Mouse (Mus musculus): ENCODE measurements at regions not wholly inside any gene's neighbourhood (a gene's known extent, or its start where the extent isn't known, plus 50 kb on each side); places are given as distances from the start of the nearest gene placed in this dataset.

DNA sequence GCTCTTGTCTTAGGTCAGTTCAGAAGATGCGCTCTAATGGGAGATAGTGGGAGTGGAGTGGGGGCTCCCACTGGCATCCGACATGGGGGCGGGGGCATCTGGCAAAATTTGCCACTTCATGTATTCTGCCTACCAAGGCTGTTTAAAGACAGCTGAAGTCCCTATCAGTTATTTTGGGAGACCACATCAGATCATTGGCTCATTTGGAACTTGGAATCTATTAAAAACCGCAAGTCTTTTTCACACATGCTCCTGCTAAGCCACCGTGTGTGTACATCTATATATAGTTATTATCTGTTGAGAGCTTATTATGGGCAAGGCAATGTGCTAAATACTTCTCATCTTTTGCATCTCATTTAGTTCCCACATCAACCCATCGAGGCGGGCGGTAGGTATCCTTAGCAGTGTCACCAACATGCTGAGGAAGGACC, 95.0 kb upstream of the 1700024P04Rik start:
- TF ChIP-seq CTCF (IDR thresholded peaks at IDR 0.05; ENCODE audit: low read depth): no peak
- TF ChIP-seq EP300 (IDR thresholded peaks at IDR 0.05; ENCODE audit: low read depth): no peak
